In the genomic region with DNA sequence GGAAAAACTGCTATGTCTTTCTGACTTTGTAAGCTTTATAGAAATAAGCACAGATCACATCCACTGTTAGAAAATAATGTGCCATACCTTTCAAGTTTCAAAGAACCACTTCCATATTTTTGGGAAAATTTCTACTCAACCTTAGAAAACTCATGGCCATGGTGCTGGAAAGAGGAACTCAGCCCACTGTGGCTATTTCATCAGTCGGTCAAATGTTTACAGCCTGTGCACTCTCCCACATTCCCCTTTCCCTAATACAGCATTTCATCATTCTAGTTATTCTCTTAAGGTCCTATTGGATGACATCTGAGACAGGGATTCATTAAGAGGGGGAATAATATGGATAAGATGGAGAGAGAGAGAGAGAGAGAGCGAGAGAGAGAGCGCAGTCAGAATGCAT, we compare ENCODE assay signal across 36 mouse cellular contexts. TPM values are rescaled to one million over a fixed set of nuclear protein-coding genes. Genes with fewer than 3 reads are reported as not detected.
"Had no signal": no experiment of that assay in that cellular context is flagged by ENCODE, and none has a peak within 500 bp of the region (broad histone marks: within the 10 kb centered on the region; RNA-seq: fewer than 3 reads in every experiment).

No protein-coding gene starts in this region.

- DNase-seq: gastrocnemius, postnatal 14 days; gastrocnemius, postnatal 36 days; heart, adult 18-20 months; heart, postnatal 10 days; heart, postnatal 4 days; kidney, adult 18-20 months; kidney, adult 8-10 months; kidney, postnatal 10 days; kidney, postnatal 25 days; kidney, postnatal 4 days; liver had no signal

- H3K27ac ChIP-seq: heart, embryonic 10.5 days; hindbrain, embryonic 10.5 days; hindbrain, embryonic 12.5 days; hindbrain, embryonic 14.5 days; intestine, embryonic 15.5 days; layer of hippocampus, adult 2 months; left cerebral cortex, adult 2 months; limb, embryonic 10.5 days; limb, embryonic 12.5 days had no signal

- ATAC-seq: hindbrain, embryonic 16.5 days; inflammation-experienced regulatory T-cells, adult 6 months; intestine, embryonic 15.5 days; intestine, postnatal 0 days had no signal

- H3K9ac ChIP-seq: heart, embryonic 12.5 days; hindbrain, embryonic 12.5 days; hindbrain, embryonic 14.5 days; intestine, embryonic 15.5 days; limb, embryonic 12.5 days had no signal

- H3K9me3 ChIP-seq: heart, embryonic 10.5 days; heart, embryonic 12.5 days; hindbrain, embryonic 10.5 days; hindbrain, embryonic 12.5 days; intestine, embryonic 15.5 days; limb, embryonic 10.5 days; limb, embryonic 12.5 days had no signal

- H3K4me2 ChIP-seq: heart, embryonic 12.5 days; hindbrain, embryonic 12.5 days; hindbrain, embryonic 14.5 days; intestine, embryonic 15.5 days; limb, embryonic 12.5 days had no signal

- H3K27me3 ChIP-seq: heart, embryonic 12.5 days; intestine, embryonic 15.5 days had no signal

- H3K36me3 ChIP-seq: heart, embryonic 10.5 days; heart, embryonic 12.5 days; hindbrain, embryonic 10.5 days; hindbrain, embryonic 12.5 days; intestine, embryonic 15.5 days; limb, embryonic 10.5 days; limb, embryonic 12.5 days had no signal

- H3K4me3 ChIP-seq: heart, embryonic 10.5 days; heart, embryonic 12.5 days; hindbrain, embryonic 10.5 days; hindbrain, embryonic 12.5 days; intestine, embryonic 15.5 days; layer of hippocampus, adult 2 months; left cerebral cortex, adult 2 months; limb, embryonic 10.5 days; limb, embryonic 12.5 days had no signal

RNA-seq across cellular contexts. Expression of a gene that starts 2.2 kb away (rescaled TPM):
- total RNA-seq: gastrocnemius, adult 18-20 months; gastrocnemius, adult 8-10 months; gastrocnemius, postnatal 14 days; gastrocnemius, postnatal 36 days; heart, adult 18-20 months; heart, adult 8-10 months; heart, postnatal 10 days; heart, postnatal 25 days; heart, postnatal 4 days; layer of hippocampus, adult 2 months; layer of hippocampus, postnatal 10 days; layer of hippocampus, postnatal 25 days; left cerebral cortex, adult 2 months; left cerebral cortex, postnatal 14 days; left cerebral cortex, postnatal 36 days had no signal
- polyA plus RNA-seq: heart, embryonic 12.5 days; heart, embryonic 14.5 days; hindbrain, embryonic 10.5 days; hindbrain, embryonic 12.5 days; hindbrain, embryonic 14.5 days; intestine, postnatal 0 days; kidney, embryonic 14.5 days; kidney, embryonic 16.5 days; limb, embryonic 10.5 days; limb, embryonic 12.5 days had no signal

RNA-seq across cellular contexts. Expression of a gene that starts 10.6 kb away (rescaled TPM):
- total RNA-seq: gastrocnemius, adult 18-20 months; gastrocnemius, adult 8-10 months; gastrocnemius, postnatal 14 days; gastrocnemius, postnatal 36 days; heart, adult 8-10 months; heart, postnatal 10 days; heart, postnatal 25 days; heart, postnatal 4 days; layer of hippocampus, adult 2 months; layer of hippocampus, postnatal 10 days; layer of hippocampus, postnatal 25 days; left cerebral cortex, adult 2 months; left cerebral cortex, postnatal 14 days; left cerebral cortex, postnatal 36 days had no signal
- polyA plus RNA-seq: gonadal fat pad, adult 2 months; heart, embryonic 12.5 days; heart, embryonic 14.5 days; hindbrain, embryonic 10.5 days; hindbrain, embryonic 12.5 days; hindbrain, embryonic 14.5 days; hindbrain, embryonic 16.5 days; inflammation-experienced regulatory T-cells, adult 6 months; kidney, embryonic 14.5 days; limb, embryonic 10.5 days; limb, embryonic 12.5 days had no signal

RNA-seq across cellular contexts. Expression of a gene that starts 11.5 kb away (rescaled TPM):
- polyA plus RNA-seq: inflammation-experienced regulatory T-cells, adult 6 months had no signal

RNA-seq across cellular contexts. Expression of a gene that starts 15.4 kb away (rescaled TPM):
- total RNA-seq: layer of hippocampus, postnatal 10 days; layer of hippocampus, postnatal 25 days had no signal

RNA-seq across cellular contexts. Expression of a gene that starts 24.5 kb away (rescaled TPM):
- total RNA-seq: gastrocnemius, adult 18-20 months; gastrocnemius, adult 8-10 months; gastrocnemius, postnatal 14 days; gastrocnemius, postnatal 36 days; heart, postnatal 10 days; heart, postnatal 4 days had no signal
- polyA plus RNA-seq: heart, embryonic 12.5 days; heart, embryonic 14.5 days; hindbrain, embryonic 10.5 days; inflammation-experienced regulatory T-cells, adult 6 months; kidney, embryonic 16.5 days; limb, embryonic 12.5 days had no signal
